Mouse (Mus musculus) ES-CJ7 (cell line): ENCODE measurements around the gene a.
A peak's percentile ranks its signal among the peaks of the same experiment; 100 is the strongest.
"Not testable (repeated sequence)": the region's sequence is repeated elsewhere in the genome, so short reads cannot be mapped to it uniquely, and the experiment has no call there.

Experiments
- DNase-seq: peaks from one replicate; pipeline ENCODE4 v3.0.0; 2011; ENCODE audit warnings: low read depth, low spot score

a gene

DNA sequence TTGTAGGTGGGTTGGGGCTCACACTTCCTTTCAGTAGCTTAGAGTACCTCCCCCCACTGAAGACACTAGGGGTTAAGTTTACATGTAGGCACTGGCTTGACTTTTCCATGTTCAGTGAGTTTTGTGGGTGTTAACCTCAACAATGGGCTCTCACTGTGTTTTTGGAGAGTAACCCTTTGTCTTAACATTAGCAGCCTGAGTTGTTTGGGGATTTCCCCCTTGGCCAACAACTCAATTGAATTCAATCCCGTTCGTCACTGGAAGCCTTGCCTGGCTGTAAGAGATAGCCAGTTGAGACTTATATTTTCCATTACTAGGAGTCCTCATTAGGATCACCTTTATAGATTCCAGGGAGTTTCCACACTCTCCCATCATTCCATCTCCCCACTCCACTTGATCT is 45.3 kb downstream of the a start:
- DNase-seq: no peak

DNA sequence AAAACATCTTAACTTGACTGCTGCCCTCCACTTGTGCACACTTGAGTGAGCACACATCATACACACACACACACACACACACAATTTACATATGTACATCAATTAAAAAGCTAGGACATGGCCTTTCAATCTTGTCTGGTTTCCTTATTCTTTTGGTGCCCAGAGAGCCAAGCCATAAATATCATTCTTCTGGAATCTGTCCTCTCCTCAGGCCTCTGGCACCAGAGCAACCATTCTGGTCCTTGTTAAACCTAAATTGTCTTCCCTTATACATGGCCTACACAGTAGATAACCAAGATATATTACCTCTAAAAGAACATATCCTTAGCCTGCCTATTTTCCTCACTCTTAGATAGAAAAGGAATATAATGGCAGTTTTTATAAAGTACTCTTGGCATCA is 56.9 kb downstream of the a start:
- DNase-seq: no peak

DNA sequence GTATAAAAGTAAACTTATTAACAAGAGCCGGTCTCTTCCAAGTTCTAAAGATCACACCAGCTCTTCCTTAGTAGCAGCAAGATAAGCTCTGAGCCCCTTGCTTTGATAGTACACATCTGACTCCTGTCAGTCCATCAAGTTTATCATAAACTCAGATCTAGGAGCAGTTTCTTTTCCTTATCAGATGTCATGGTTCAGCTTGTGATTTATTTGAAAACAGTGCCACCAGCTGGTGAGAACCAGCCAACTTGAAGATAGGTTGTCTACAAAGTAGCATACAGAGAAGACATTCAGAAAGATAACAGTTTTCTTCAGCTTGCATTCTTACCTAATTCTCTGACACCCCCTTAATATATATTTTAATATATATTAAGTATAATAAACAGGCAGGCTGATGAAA is 64.2 kb downstream of the a start:
- DNase-seq: no peak

DNA sequence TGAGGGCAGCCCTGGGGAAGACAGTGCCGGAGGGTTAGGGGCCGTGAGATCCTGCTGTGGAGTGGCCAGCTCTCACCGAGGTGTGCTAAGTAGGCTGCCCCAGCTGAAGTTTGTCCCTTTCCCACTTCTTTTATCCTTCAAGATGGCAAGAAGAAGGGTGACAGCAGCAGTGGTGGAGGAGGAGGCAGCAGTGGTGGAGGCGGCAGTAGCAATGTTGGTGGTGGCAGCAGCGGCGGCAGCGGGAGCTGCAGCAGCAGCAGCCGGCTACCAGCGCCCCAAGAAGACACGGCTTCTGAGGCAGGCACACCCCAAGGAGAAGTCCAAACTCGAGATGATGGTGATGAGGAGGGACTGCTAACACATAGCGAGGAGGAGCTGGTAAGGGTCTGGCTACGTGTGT is 72.5 kb downstream of the a start:
- DNase-seq: no peak

DNA sequence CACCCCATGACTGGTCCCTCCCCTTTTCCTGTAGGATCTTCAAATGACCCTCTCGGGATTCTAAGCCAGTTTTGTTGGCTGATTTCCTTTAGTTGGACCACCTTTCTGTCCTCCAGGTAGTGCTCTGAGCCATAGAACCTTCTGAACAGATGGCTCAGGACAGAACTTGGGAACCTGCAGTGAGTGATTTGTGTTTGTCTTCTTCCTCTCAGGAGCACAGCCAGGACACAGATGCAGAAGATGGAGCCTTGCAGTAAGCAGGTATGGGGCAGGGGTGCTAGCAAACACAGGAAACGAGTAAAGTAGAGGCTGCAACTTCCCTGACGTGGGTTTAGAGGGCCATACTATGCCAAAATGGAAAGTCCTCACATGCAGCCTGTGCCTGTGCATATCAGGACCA is 74.5 kb downstream of the a start:
- no peak for DNase-seq

DNA sequence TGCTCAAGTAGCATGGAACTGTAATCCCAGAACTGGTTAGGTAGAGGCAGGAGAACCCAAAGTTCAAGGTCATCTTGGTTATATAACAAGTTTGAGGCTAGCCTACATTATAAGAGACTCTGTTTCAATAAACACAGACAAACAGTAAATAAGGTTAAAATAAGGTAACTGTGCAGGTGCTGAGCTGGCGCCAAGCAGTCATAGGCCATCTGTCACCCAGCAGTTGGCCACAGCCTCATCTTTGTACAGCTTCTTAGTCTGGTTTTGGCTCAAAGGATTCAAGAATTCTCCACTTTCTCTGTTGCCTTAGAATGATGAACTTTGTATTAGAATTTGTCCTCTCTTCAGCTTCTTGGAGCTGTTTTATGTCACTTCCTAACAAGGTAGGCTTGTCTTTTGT is 76.9 kb downstream of the a start:
- DNase-seq: no peak

DNA sequence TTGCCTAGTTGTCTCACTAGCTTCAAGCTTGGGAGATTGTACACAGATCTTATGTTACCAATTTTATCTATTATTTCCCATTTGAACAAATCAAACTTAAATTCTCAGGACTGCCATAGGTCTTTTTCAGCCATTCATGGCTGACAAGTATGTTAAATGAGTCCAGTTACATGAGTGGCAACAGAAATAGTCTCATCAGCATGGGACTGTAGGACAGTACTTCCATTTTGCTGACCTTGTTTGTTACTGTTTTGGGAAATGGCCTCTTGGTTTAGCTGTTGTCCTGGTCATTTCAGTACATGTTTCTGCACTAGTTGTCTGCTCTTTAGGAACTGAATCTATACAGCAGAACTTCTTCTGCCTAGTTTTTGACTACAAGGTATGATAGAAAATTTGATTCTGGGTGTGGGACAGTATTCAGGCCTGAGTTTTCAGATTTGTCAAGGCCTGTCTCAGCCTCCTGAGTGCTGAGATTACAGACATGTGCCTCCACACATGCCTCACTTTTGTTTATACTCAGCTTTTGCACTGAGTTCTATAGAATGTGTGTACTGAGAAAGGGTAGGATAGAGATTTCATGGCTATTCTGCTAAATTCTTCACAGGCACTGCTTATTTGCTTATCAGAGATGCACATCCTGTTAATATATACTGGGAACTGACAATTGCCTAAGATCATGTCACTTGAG is 78.9 kb downstream of the a start:
- no peak for DNase-seq

DNA sequence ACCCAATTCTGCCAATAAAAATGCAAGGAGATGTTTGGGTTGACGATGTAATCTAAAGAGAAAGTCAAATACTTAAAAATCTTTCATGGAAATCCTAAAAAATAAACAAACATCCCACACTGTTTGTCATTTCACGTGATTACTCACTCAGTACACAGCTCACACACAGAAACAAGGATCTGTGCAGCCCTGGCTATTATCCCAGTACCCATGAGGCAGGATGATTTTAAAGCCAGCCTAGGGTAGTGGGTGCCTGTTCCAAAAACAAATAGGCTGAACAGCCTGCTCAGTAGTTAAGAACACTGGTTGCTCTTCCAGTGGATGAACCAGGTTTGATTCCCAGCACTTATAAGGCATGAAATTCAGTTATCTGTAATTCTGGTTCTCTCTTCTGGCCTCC is 85.4 kb downstream of the a start:
- DNase-seq: no peak

DNA sequence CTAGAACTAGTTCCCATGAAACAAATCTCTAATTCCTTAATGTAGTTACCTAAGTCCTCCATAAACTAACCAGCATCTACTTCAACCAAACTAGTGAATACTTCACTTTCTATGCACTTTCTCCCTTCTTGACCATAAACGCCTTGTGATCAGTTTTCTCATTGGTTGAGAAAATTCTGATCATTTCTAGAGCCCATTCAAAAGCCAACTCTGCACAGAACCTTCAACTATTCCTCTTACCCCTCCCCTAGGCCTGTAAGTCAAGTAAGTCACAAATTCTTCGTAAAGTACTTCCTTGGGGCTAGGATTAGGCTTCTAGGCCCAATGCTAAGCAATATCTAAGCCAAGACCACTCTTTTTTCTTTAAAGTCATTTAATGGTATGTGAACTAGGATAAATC is 100.4 kb downstream of the a start:
- DNase-seq: no peak

DNA sequence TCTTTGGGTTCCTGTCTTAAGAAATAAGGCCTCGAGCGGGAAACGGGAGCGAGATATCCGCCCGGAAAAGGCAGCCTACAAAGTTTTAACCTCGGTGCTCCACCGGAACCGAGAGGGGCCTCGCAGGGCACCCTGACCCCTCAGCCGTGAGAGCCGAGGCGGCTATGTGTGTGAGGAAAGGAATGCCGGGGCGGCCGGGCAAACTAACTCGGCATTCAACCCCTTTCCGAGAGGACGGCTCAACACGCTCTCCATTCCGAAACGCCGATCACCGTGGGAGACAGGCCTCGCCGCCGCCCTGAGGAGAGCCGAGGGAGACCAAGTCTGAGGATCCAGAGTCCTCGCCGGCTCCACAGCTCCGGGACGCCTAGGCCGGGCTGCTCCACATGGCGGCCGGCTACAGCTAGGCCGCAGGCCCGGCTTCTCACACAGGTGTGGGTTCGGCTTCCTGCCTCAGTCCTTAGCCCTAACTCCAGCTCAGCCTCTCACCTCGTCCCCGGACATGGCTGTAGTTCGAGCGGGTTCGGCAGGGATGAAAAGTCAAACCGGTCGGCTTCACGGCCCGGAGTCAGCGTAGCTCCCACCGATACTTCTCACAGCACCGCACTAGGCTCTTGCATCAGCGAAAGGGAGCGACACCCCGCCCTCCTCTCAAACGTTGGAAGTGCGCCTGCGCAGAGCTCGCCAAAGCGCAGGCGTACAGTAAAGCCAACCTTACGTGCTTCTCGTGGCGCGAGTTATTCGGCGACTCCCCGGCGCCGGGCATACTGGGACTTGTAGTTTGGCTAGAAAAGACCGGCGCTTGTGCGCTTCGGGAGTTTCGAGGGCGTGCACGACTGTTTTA is 101.2 kb downstream of the a start, which contains the start of gene Eif2s2:
Gene Eif2s2 (minus strand): TSS at position 735 of the 844 bp plus-strand sequence.
- peak; percentile 99 for DNase-seq

DNA sequence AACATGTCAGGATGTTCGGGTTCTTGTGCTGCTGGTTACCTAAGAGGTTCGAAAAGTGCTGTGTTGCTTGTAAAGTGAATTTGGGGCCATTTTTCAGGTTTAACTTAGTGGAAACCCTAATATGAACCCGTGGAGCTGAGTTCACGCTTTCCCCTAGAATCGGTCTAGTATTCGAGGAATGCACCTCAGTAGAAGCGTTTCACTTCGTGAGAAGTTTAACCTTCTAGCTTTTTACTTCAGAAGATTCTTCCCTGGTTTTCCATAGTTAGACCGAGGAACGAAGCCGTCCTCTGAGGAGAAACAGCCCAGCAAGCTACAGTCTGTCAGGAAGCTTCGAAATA is 101.8 kb downstream of the a start:
- DNase-seq: no peak

DNA sequence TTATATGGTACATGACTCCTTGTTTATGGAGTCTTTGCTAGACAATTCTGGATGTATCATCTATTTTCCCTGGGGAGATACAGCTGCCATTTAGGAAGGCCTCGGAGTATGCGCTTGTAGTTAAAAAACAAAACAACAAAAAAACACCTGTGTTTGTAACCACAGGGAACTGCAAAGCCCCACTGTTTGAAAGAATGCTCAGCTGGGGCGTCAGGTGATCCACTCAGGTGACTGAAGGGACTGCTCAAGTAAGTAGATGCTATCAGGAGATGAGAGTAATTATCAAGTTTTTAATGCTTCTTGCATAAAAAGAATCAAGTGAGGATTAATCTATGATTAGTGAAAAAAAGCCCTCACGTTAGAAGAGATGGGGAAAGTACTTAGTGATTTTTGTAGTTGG is 102.3 kb downstream of the a start:
- DNase-seq: peak; percentile 50

DNA sequence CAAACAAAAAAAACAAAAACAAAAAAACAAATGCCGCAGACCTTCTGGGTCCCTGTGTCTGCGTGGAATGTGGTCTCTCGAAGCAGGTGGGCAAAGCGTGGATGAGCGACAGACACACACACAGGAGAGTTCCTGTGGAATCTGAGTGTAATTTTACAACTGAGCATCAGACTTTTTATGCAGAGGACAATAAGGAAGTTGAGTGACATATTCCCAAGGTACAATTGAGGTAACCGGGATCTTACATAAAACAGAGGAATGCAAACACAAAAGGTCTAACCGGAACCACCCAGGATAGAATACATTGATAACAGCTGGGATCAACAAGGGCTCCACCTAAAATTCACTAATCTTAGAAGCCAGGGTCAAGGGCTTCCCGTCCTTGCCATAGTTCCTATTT is 107.8 kb downstream of the a start:
- peak; percentile 48 for DNase-seq

DNA sequence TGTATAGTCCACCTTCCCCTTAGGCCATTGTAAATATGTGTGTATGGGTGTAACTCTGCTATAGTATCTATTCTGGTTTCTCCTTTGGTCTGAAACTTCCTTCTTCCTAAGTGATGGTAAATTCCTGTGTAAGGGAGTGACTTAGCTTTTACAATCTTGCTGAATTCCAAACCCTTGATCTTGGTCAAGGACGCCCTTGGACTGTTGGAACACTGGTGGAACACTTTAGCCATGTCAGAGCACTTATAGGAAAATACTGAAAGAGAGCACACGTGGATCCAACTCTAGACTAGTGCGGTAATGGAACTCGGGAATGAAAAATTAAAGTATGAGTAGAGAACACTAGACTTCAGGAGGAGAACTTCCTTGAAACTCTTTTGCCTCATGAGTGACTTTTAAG is 108.2 kb downstream of the a start:
- DNase-seq: peak; percentile 53

DNA sequence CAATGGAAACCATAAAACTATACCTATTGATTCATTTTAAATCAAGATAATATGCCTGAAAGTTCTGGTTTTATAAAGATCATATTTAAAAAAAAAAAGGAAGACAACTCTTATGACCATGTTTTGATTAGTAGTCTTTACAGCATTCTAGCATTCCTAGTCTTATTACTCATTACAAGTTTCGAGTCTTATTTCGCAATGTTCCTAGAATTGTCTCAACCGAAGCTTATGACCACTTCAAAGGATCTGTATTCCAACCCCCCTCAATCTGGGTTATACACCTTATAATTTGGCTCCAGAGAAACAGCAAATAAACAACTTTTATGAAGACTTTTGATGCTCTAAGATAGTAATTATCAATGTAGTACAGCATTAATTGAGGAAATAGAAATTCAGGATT is 110.9 kb downstream of the a start:
- no peak for DNase-seq

DNA sequence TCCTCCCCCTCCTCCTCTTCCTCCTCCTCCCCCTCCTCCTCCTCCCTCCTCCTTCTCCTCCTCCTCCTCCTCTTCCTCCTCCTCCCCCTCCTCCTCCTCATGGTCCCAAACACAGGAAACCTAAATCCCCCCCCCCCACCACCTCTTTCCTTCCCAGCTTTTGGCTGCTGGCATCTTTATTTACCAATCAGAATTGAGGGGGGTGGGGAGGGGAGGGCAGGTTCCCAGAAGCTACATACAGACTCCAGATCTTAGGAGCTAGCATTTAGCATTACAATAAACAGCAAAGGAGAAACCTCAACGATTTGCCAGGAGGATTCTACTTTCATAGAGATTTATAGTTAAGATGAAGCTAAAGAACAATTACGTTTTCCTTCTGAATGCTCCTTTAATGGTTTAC is 114.6 kb downstream of the a start:
- DNase-seq: peak; percentile 45

DNA sequence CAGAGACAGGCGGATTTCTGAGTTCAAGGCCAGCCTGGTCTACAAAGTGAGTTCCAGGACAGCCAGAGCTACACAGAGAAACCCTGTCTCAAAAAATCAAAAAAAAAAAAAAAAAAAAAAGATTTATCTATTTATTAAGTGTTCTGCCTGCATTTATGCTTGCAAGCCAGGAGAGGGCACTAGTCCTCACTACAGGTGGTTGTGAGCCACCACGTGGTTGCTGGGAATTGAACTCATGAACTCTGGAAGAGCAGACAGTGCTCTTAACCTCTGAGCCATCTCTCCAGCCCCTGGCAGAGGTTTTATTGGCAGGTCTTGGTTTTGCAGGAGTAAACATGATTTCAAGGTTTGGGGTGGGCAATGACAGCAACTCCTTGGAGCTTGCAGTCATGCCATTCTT is 117.0 kb downstream of the a start:
- DNase-seq: not testable (repeated sequence)

DNA sequence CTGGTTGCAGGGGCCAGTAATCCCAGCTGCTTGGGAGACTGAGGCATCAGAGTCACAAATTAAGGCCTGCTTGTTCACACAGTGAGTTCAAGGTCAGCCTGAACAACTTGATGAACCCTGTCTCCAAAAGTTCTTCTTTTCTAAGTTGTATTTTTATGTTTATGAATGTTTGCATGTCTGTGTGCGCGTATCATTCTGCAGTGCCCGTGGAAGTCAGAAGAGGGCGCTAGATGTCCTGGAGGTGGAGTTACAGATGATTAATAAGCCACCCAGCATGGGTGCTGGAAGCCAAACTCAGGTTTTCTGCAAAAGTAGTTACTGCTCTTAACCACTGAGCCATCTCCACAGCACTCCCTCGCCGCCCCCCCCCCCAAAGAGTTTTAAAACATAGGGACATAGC is 118.6 kb downstream of the a start:
- DNase-seq: no peak

DNA sequence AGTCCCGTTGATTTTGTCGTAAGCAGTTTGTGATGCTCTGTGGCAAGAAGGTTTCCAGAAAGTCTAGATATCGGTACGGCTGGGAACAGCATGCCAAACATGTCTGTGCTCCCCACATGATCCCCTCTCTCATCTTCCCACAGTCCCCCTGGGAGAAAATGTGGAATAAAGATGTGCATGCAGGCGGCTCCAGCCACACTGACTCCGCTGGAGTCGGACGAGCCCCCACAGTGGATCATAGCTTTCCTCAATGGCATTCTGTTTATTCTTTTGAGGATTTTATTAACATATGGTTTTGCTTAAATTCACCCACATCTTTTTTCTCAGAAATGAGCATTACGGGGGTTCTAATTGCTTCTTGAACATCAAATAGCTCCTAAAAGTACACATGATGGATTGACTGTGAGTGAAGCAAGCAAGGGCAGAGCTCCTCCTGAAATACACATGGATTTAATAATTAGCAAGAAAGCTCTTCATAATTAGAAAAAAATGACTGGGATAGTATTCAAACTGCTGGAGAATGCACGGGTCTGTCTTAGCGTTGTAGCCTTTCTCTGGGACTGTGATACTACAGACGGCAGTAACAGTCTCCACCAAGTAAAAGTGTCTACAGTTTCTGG is 124.8 kb downstream of the a start:
- DNase-seq: no peak

DNA sequence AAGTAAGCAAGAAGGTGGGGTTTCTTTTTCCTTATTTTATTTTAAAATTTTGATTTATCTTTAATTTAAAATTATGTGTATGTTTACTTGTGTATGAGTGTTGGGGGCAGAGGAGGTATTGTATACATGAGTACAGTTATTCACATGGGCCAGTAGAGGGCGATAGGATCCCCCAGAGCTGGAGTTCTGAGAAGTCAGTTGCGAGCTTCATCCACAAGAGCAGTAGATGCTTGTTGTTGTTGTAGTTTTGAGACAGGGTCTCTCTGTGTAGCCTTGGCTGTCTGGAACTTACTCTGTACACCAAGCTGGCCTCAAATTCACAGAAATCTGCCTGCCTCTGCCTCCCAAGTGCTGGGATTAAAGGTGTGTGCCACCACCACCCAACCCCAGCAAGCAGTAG is 125.3 kb downstream of the a start:
- peak; percentile 74 for DNase-seq

DNA sequence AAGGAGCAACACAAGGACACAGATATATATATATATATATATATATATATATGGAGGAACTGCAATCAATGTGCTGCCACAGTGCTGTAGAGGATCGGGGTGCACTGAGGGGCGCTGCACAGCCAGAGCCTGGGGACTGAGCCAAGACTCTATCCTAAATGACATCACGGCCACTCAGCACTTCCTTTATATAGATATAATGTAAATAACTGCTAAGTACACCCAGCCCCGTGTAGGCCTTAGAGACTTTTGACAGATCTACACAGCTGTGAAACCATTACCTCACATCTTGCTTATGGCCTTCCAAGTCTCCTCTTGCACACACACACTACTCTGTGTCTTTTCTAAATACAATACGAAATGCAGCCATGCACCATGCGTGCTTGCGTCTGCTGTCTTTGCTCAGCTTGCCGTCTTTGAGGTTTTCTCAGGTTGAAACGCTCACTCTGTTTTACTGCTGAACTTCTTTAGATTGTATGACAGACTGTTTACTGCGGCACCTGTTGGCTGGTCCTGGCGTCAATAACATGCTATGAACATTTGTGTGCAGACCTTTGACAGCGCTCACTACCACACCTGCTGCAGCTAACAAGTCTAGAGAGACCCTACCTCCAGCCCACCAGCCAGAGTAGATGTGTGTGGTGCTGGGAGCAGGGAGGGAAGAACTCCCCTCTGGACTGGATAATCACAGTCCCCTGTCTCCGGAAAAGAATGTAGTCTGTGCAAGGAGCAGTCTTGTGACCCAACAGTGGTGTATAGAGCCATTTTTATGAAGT is 126.9 kb downstream of the a start:
- DNase-seq: no peak

DNA sequence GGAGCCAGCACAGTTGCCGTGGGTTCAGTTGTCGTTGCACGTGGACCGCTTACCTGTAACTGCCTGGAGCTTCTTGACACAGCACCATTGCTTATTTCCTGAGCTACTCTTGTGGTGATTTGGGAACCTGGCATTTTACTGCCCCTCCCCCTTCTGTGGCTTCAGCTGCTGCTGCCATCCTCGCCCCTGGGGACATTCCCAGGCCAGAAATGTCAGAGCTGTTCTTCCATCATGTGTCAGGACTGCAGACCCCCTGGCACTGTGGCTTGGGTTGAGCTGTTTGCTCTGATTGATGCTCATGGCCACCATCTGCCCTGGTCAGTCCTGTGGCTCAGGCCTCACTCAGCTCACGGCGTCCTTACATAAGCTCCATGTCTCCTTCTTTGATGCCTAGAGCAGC is 129.7 kb downstream of the a start:
- DNase-seq: no peak
